Mouse (Mus musculus) forebrain, postnatal 0 days (tissue): ENCODE measurements around the gene Atp1b3. TPM values are rescaled to one million over a fixed set of nuclear protein-coding genes. Genes with fewer than 3 reads are reported as not detected.
"Not testable (repeated sequence)": the region's sequence is repeated elsewhere in the genome, so short reads cannot be mapped to it uniquely, and the experiment has no call there.

Experiments
- ATAC-seq: fragments of 200-750 bp; cut with Nextera tagmentation; 2 replicates; pipeline ENCODE4 v1.8.0; 2017; ENCODE audit warnings: mild to moderate bottlenecking, moderate library complexity
- DNase-seq: peaks from one replicate; pipeline ENCODE4 v3.0.0-alpha.2; 2015
- H3K27ac ChIP-seq: fragments of 300-500 bp; sonication (generic); 2 replicates; pipeline ENCODE4 v1.5.1; 2014; ENCODE audit warnings: low read depth, mild to moderate bottlenecking, antibody characterized with exemption, low read length, moderate library complexity, mixed read lengths
- H3K27me3 ChIP-seq: fragments of 300-500 bp; sonication (generic); 2 replicates; pipeline ENCODE4 v1.6.1; 2014; ENCODE audit warnings: mild to moderate bottlenecking, low read length, mixed read lengths; ENCODE audit not compliant: insufficient read depth
- H3K36me3 ChIP-seq: fragments of 300-500 bp; sonication (generic); 2 replicates; pipeline ENCODE4 v1.6.1; 2014; ENCODE audit warnings: mild to moderate bottlenecking, moderate library complexity; ENCODE audit not compliant: insufficient read depth
- H3K4me1 ChIP-seq: fragments of 300-500 bp; sonication (generic); 2 replicates; pipeline ENCODE4 v1.6.1; 2014; ENCODE audit warnings: antibody characterized with exemption; ENCODE audit not compliant: insufficient read depth
- H3K4me2 ChIP-seq: fragments of 300-500 bp; sonication (generic); 2 replicates; pipeline ENCODE4 v1.6.1; 2014; ENCODE audit warnings: low read depth, mild to moderate bottlenecking, moderate library complexity
- H3K4me3 ChIP-seq: fragments of 300-500 bp; sonication (generic); 2 replicates; pipeline ENCODE4 v1.5.1; 2014; ENCODE audit warnings: low read depth, low read length, mixed read lengths
- H3K9ac ChIP-seq: fragments of 300-500 bp; sonication (generic); 2 replicates; pipeline ENCODE4 v1.6.1; 2014; ENCODE audit warnings: mild to moderate bottlenecking
- H3K9me3 ChIP-seq: fragments of 300-500 bp; sonication (generic); 2 replicates; pipeline ENCODE4 v1.6.1; 2016; ENCODE audit warnings: low read length
- CTCF ChIP-seq: sonication (generic); IDR thresholded peaks from 2 replicates; pipeline ENCODE4 v1.5.1; 2016; ENCODE audit warnings: antibody characterized with exemption, control low read depth, low read depth
- WGBS: fragments of 180-500 bp; shearing (Covaris S2); extraction: QIAGEN DNeasy Blood & Tissue Kit; methylation state at CpG from one replicate; pipeline ENCODE4 v1.1.7; 2014; 5-methylcytosine and 5-hydroxymethylcytosine counted together
- polyA plus RNA-seq: library from polyadenylated mRNA; unstranded; fragments of >200 nt; fragmentation: Nextera tagmentation; extraction: Ambion mirVana; gene quantifications from 2 replicates; pipeline ENCODE4 v1.2.1, GENCODE M21; 2015
- total RNA-seq: library from RNA; depleted of rRNA; stranded (reverse); fragments of >200 nt; gene quantifications from 2 replicates; pipeline ENCODE4 v1.2.3, GENCODE M21; 2014

Atp1b3 gene
- total and polyA plus RNA-seq, 2 experiments from 2014 or later, result 85.4 to 167 TPM

DNA sequence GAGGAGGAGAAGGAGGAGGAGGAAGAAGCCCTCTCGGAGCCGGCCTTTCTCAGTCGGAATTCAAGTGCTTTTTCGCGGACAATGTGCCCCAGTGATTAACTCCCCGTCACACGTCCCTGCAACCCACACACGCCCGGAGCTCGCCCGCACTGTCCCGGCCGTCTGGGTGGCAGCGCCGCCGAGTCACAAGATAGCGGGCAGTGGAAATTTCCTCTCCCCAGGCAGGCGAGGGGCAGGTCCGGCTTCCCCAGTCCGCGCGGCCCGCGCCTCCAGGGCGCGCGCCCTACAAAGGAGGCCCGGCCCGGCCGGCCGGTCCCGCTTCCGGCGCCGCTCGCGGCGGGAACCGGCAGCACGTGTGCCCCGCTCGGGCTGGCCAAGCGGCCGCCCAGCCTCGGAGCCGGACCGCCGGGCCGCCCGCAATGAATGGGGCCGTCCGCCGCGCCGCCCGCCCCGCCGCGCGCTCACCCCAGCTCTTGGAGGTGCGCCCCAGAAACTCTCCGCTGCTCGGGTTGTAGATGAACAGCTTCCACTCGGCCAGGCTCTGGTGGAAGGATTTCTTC is 581 bp downstream of the Atp1b3 start:
- ATAC-seq, result peak; percentile 60
- WGBS, result under 1% methylated on average over 63 of the region's 64 CpGs
- Histone ChIP-seq H3K4me1 (peaks cover 9% of the 10 kb centered on the region), H3K9me3 (no peaks in the 10 kb centered on the region), H3K27me3 (no peaks in the 10 kb centered on the region), H3K36me3 (no peaks in the 10 kb centered on the region), H3K4me3 (peak overlapping the region; percentile 81), H3K4me2 (peak overlapping the region; percentile 76), H3K9ac (peak overlapping the region; percentile 82), H3K27ac (peak overlapping the region; percentile 83)
- peak; percentile 46 for DNase-seq
- no peak for TF ChIP-seq CTCF

DNA sequence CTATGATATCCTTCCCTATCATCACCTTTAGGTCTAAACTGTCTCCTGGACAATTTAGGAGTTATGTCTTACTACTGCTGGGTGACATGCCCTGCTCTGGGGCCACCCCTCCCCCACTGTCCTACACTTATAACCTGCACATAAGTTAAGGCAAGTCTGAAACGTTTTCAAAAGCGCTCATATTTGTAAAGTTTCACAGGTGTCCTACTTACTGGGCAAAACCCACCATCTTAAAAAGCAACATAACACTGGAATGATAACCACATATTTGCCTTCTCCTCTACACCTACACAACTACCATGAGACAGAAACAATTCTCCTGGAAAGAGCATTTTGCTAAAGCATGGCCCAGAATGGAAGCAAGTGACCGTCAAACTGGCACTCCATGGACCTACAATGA is 4.2 kb downstream of the Atp1b3 start:
- Histone ChIP-seq H3K9me3 (no peaks in the 10 kb centered on the region), H3K36me3 (no peaks in the 10 kb centered on the region), H3K4me1 (peaks cover 9% of the 10 kb centered on the region), H3K4me3 (no peak overlapping the region), H3K27me3 (no peaks in the 10 kb centered on the region), H3K9ac (no peak overlapping the region), H3K27ac (no peak overlapping the region), H3K4me2 (no peak overlapping the region)
- WGBS, result 92% methylated on average over 3 of the region's 3 CpGs
- no peak for TF ChIP-seq CTCF
- no peak for DNase-seq
- no peak for ATAC-seq

DNA sequence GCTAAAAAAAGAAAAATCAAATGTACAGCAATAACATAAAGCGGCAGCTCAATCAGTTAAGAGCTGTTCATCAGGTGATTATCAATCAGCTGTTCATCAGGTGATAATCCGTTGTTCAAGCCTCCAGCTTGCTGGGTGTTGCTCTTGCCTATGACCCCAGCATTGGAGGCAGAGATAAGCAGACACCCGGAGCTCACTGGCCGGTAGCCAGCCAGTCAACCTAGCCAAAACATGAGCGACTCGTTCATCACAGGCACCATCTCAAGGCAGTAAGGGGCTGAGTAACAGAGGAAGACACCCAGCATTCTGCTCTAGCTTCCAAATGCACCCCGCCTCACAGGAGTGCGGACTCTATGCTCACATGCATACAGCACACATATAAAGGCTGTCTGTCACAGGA is 10.4 kb downstream of the Atp1b3 start:
- no peak for TF ChIP-seq CTCF
- ATAC-seq, result no peak
- Histone ChIP-seq H3K27me3 (no peaks in the 10 kb centered on the region), H3K4me3 (no peak overlapping the region), H3K9ac (no peak overlapping the region), H3K4me2 (no peak overlapping the region), H3K9me3 (no peaks in the 10 kb centered on the region), H3K4me1 (no peaks in the 10 kb centered on the region), H3K36me3 (no peaks in the 10 kb centered on the region), H3K27ac (no peak overlapping the region)
- DNase-seq, result no peak
- 63% methylated on average over 8 of the region's 8 CpGs for WGBS

DNA sequence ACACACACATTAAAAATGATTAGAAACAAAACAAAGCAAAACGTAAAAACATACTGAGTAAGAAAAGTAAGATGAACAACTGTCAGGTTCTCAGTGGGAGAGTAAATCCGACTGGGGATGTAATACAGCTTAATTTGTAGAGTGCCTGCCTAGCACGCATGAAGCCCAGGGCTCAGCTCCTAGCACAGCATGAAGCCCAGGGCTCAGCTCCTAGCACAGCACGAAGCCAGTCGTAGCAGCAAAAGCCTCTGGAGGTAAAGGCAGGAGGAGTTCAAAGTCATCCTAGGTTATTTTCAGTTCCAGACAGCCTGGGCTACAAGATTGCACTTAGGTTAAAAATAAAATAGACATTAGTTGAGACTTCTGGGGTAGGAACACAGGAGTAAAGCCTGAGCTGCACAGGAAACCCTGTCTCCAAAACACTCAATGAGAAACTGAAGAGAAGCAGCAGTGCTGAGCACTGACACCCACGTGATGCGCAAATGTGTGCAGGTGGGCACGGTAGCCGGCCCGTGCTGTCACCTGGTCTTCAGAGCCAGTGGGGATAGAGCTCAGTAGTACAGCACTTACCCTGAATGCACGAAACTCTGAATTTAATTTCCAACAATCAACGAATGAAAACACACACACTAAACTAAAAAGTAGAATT is 11.0 kb downstream of the Atp1b3 start:
- Histone ChIP-seq H3K9ac (no peak overlapping the region), H3K36me3 (no peaks in the 10 kb centered on the region), H3K4me3 (no peak overlapping the region), H3K9me3 (no peaks in the 10 kb centered on the region), H3K27ac (no peak overlapping the region), H3K27me3 (no peaks in the 10 kb centered on the region), H3K4me1 (no peaks in the 10 kb centered on the region), H3K4me2 (no peak overlapping the region)
- no peak for TF ChIP-seq CTCF
- DNase-seq (no peak), ATAC-seq (no peak)
- WGBS, result 80% methylated on average over 12 of the region's 12 CpGs

DNA sequence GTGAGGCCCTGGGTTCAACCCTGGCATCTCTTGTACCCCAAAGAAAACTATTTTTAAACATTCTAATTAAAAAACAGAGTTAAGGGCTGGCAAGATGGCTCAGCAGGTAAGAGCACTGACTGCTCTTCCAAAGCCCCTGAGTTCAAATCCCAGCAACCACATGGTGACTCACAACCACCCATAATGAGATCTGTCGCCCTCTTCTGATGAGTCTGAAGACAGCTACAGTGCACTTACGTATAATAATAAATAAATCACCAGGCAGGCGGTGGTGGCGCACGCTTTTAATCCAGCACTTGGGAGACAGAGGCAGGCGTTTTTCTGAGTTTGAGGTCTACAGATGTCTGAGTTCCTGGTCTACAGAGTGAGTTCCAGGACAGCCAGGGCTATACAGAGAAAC is 12.5 kb downstream of the Atp1b3 start:
- WGBS, result 92% methylated on average over 6 of the region's 6 CpGs
- not testable (repeated sequence) for ATAC-seq, DNase-seq

DNA sequence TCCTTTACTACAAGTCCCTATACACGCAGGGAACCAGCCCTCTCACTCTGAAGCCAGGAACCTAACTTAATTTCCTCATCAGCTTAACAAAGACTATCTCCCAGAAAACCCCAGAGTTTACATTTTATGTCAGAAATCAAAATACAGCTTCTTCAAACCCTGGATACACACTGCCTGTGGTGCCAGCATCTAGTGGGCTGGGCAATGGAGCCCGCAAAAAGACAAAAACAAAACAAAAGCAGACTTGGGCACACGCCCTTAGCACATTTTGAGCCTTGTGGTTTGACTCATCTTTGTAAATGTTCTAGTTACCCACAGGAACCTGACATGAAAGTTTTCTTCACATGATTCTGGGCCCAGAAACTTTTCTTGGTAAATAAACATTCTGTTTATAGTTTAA is 13.8 kb downstream of the Atp1b3 start:
- 60% methylated on average over 3 of the region's 3 CpGs for WGBS
- Histone ChIP-seq H3K9ac (no peak overlapping the region), H3K4me2 (no peak overlapping the region), H3K4me1 (no peaks in the 10 kb centered on the region), H3K27ac (no peak overlapping the region), H3K9me3 (no peaks in the 10 kb centered on the region), H3K27me3 (no peaks in the 10 kb centered on the region), H3K36me3 (no peaks in the 10 kb centered on the region), H3K4me3 (no peak overlapping the region)
- DNase-seq, result no peak
- no peak for TF ChIP-seq CTCF
- no peak for ATAC-seq

More for the DNA sequence above, 12.5 kb downstream of the Atp1b3 start:
- H3K9me3 ChIP-seq, H3K36me3 ChIP-seq, H3K4me3 ChIP-seq, H3K4me1 ChIP-seq, H3K27me3 ChIP-seq, H3K4me2 ChIP-seq, H3K9ac ChIP-seq, H3K27ac ChIP-seq: not testable (repeated sequence)

DNA sequence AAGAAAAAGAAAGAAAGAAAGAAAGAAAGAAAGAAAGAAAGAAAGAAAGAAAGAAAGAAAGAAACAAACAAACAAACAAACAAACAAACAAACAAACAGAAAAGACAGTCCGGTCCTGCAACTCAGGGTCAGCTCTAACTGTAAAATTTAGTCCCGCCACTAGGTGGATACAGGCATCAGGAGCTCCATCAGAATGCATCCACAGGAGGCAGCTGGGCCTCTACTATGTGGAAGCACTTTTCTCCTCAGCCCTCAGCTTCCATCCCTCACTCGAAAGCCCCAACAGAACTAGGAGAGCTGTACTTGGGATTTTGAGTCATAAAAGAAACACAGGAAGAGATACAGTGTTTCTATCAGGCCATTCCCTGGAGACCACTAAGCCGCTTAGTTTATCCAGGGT is 14.2 kb downstream of the Atp1b3 start:
- no peak overlapping the region for H3K9ac ChIP-seq
- TF ChIP-seq CTCF, result peak; percentile 73
- 38% methylated on average over 4 of the region's 4 CpGs for WGBS
- H3K4me3 ChIP-seq, result no peak overlapping the region
- ATAC-seq, result peak; percentile 71
- H3K36me3 ChIP-seq, result 0 out of 2 replicates have a peak, but pooled peaks cover 1% of the 10 kb centered on the region
- H3K4me1 ChIP-seq, result no peaks in the 10 kb centered on the region
- DNase-seq, result peak; percentile 70
- no peaks in the 10 kb centered on the region for H3K9me3 ChIP-seq
- no peak overlapping the region for H3K27ac ChIP-seq
- no peak overlapping the region for H3K4me2 ChIP-seq
- no peaks in the 10 kb centered on the region for H3K27me3 ChIP-seq
